ENCODE assay signal across 24 mouse cellular contexts in the genomic region with DNA sequence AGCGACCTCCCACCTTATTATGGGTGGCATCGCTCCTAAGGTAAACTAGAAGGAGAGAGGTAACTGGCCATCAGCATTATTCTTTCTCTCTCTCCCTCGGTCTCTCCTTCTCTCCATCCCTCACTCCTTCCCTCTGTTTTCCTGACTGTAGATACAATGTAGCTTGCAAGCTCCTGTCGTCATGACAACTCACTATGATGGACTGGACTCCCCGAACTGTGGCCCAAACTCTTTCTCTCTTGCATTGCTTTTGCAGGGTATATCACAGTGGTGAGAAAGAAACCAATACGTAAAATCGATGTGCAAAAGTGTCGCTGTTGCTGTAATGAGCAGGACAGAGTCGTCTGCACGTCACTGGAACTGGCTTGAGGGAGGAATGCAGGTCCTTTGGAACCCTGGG.
"Had no signal": no experiment of that assay in that cellular context is flagged by ENCODE, and none has a peak within 500 bp of the region (broad histone marks: within the 10 kb centered on the region; RNA-seq: fewer than 3 reads in every experiment).

No protein-coding gene starts in this region.

- H3K4me2 ChIP-seq: heart, embryonic 12.5 days; hindbrain, embryonic 13.5 days; hindbrain, embryonic 15.5 days; intestine, embryonic 15.5 days; limb, embryonic 12.5 days; liver, embryonic 11.5 days had no signal

- H3K27me3 ChIP-seq: heart, embryonic 12.5 days; hindbrain, embryonic 13.5 days; hindbrain, embryonic 15.5 days; intestine, embryonic 15.5 days; limb, embryonic 12.5 days had no signal

- H3K4me1 ChIP-seq: heart, embryonic 10.5 days; heart, embryonic 12.5 days; hindbrain, embryonic 15.5 days; intestine, embryonic 15.5 days; limb, embryonic 10.5 days; limb, embryonic 12.5 days had no signal

- H3K36me3 ChIP-seq: heart, embryonic 10.5 days; heart, embryonic 12.5 days; hindbrain, embryonic 13.5 days; hindbrain, embryonic 15.5 days; intestine, embryonic 15.5 days; limb, embryonic 10.5 days; limb, embryonic 12.5 days had no signal

- H3K9ac ChIP-seq: heart, embryonic 12.5 days; hindbrain, embryonic 13.5 days; hindbrain, embryonic 15.5 days; intestine, embryonic 15.5 days; limb, embryonic 12.5 days had no signal

- H3K27ac ChIP-seq: gastrocnemius, adult 2 months; heart, embryonic 10.5 days; hindbrain, embryonic 13.5 days; hindbrain, embryonic 15.5 days; intestine, embryonic 15.5 days; layer of hippocampus, adult 2 months; left cerebral cortex, adult 2 months; limb, embryonic 10.5 days; limb, embryonic 12.5 days had no signal

- H3K4me3 ChIP-seq: gastrocnemius, adult 2 months; heart, embryonic 10.5 days; heart, embryonic 12.5 days; hindbrain, embryonic 13.5 days; hindbrain, embryonic 15.5 days; intestine, embryonic 15.5 days; layer of hippocampus, adult 2 months; left cerebral cortex, adult 2 months; limb, embryonic 10.5 days; limb, embryonic 12.5 days had no signal

- DNase-seq: gastrocnemius, adult 2 months; gastrocnemius, postnatal 10 days; gastrocnemius, postnatal 25 days; heart, adult 18-20 months; heart, postnatal 10 days; heart, postnatal 4 days; kidney, adult 18-20 months; kidney, adult 8-10 months; kidney, postnatal 10 days; kidney, postnatal 25 days; kidney, postnatal 4 days; liver had no signal

- ATAC-seq: inflammation-experienced regulatory T-cells, adult 6 months; intestine, embryonic 15.5 days; intestine, postnatal 0 days had no signal

- H3K9me3 ChIP-seq: heart, embryonic 10.5 days; heart, embryonic 12.5 days; hindbrain, embryonic 13.5 days; hindbrain, embryonic 15.5 days; intestine, embryonic 15.5 days; limb, embryonic 10.5 days; limb, embryonic 12.5 days had no signal
